Mouse (Mus musculus): ENCODE measurements at regions not wholly inside any gene's neighbourhood (a gene's known extent, or its start where the extent isn't known, plus 50 kb on each side); places are given as distances from the start of the nearest gene placed in this dataset.

- H3K36me3 ChIP-seq (ENCODE audit: control insufficient read depth, insufficient read depth, low read length) = no peaks in the 10 kb centered on the region
- H3K27ac ChIP-seq = no peak overlapping the region
- 83% methylated on average over 5 of the region's 5 CpGs for WGBS
- no peaks in the 10 kb centered on the region for H3K4me1 ChIP-seq (ENCODE audit: control insufficient read depth, insufficient read depth, low read length)
- no peak overlapping the region for H3K4me3 ChIP-seq
- TF ChIP-seq POLR2A (IDR thresholded peaks at IDR 0.05; ENCODE audit: insufficient read depth, low read depth, low read length) (no peak), CTCF (IDR thresholded peaks at IDR 0.05) (peak; percentile 49)
- no peak for DNase-seq
- no peaks in the 10 kb centered on the region for H3K79me2 ChIP-seq (replicated peaks; ENCODE audit: control insufficient read depth, insufficient read depth, low read length)
- no peak overlapping the region for H3K9ac ChIP-seq (ENCODE audit: low read depth, low read length)
- H3K27me3 ChIP-seq (ENCODE audit: control insufficient read depth, insufficient read depth, low read length) = no peaks in the 10 kb centered on the region
- intact Hi-C loops (cut with DNase I) = no loop called here
These were observed 67.3 kb upstream of the Rgs6 start for GRCm38 (mm10) chr12:82520840-82521239.

- DNase-seq = no peak
- Histone ChIP-seq H3K79me2 (replicated peaks; ENCODE audit: control insufficient read depth, insufficient read depth, low read length) (no peaks in the 10 kb centered on the region), H3K36me3 (ENCODE audit: control insufficient read depth, insufficient read depth, low read length) (no peaks in the 10 kb centered on the region), H3K27me3 (ENCODE audit: control insufficient read depth, insufficient read depth, low read length) (no peaks in the 10 kb centered on the region), H3K9ac (ENCODE audit: low read depth, low read length) (no peak overlapping the region), H3K27ac (no peak overlapping the region), H3K4me1 (ENCODE audit: control insufficient read depth, insufficient read depth, low read length) (no peaks in the 10 kb centered on the region), H3K4me3 (no peak overlapping the region)
- intact Hi-C loops (cut with DNase I) = no loop called here
- WGBS = 65% methylated on average over 4 of the region's 4 CpGs
- TF ChIP-seq EP300 (IDR thresholded peaks at IDR 0.05; ENCODE audit: insufficient read depth, low read depth, low read length) (no peak), POLR2A (IDR thresholded peaks at IDR 0.05; ENCODE audit: insufficient read depth, low read depth, low read length) (no peak), CTCF (IDR thresholded peaks at IDR 0.05) (no peak)
These were observed 63.1 kb upstream of the Rgs6 start for GRCm38 (mm10) chr12:82524987-82525386.

All from heart, adult 2 months (tissue).